Mouse (Mus musculus) liver (tissue): ENCODE results near the gene Mat2a.
"Not testable (repeated sequence)": the region's sequence is repeated elsewhere in the genome, so short reads cannot be mapped to it uniquely, and the experiment has no call there.

ENCODE experiments used
- DNase-seq: peaks from one replicate; pipeline ENCODE4 v3.0.0-alpha.2; 2020; ENCODE audit warnings: mixed read lengths

The Mat2a gene

GRCm38 (mm10) chr6:72439355-72440185 lies at the start of gene Mat2a:
Gene Mat2a (minus strand): TSS chr6:72439558.
- peak; percentile 92 for DNase-seq

DNA sequence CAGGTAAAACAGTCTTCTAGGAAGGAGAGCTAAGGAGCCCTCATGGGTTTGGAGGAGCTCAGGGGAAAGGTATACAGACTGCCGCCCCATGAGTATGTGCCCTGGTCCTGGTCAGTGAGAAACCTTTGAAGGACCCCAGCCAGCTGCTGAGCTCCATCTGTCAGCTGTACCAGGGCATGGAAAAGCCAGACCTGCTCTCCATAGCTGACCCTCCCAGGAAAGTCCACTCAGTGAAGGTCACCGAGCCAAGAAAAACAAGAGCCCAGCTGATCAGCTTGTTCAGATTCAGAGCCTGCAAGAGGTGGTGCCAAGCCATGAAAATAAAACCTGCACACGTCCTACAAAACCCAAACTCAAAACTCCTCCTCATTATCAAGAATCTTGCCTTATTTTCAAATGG lies 49.5 kb upstream of the Mat2a start:
- no peak for DNase-seq

GRCm38 (mm10) chr6:72487282-72487681 lies 47.9 kb upstream of the Mat2a start:
- DNase-seq, result no peak

DNA sequence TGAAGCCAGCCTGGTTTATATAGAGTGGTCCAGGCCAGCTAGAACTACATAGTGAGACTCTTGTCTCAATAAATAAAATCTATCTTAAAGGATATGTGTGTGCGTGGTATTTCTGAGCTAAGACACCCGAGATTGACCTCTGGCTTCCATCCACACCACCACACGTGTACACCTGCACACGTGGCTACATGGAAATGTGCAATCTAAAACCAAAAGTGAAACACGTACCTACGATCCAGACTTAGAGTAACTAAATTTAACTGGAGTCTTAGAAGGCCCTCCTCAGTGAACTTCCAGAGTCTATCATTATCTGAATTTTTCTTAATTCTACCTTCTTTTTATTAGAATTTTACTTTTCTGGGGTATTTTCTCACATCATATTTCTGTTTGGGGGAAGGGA lies 46.9 kb upstream of the Mat2a start:
- no peak for DNase-seq

- DNase-seq, result no peak
These were observed 45.5 kb upstream of the Mat2a start for GRCm38 (mm10) chr6:72484887-72485286.

- DNase-seq, result no peak
These were observed 42.8 kb upstream of the Mat2a start for GRCm38 (mm10) chr6:72482156-72482555.

- DNase-seq, result no peak
These were observed 41.0 kb upstream of the Mat2a start for GRCm38 (mm10) chr6:72480422-72480702.

DNA sequence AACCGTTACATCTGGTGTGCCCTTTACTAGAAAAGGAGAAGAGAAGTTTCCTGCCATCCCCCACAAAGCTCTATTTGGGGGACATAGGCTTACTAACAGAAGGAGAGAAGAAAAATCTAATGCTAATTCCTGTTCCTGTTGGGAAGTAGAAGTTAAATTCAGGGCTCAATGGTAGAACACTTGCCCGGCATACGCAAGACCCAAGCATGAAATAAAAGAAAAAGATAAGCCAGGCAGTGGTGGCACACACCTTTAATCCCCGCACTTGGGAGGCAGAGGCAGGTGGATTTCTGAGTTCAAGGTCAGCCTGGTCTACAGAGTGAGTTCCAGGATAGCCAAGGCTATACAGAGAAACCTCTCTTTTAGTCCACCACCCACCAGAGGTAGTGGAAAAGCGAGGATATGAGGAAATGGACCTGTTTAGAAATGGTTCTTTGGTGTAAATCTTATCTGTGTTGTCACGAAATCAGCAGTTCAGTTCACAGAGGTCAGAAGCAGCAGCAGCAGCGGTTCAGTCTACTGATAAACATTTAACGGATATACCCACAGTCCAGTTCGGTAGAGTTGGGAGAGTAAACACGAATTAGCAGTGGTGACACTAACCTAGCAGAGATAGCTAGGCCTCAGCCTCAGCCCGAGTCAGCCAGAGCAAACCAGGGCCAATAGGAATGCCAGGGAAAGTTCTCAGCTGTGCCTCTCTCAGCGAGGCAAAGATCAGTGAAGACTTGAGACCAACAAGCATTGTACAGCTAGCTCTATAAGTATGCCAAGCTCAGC lies 40.5 kb upstream of the Mat2a start:
- DNase-seq, result no peak

GRCm38 (mm10) chr6:72478691-72479090 lies 39.3 kb upstream of the Mat2a start:
- DNase-seq, result not testable (repeated sequence)

DNA sequence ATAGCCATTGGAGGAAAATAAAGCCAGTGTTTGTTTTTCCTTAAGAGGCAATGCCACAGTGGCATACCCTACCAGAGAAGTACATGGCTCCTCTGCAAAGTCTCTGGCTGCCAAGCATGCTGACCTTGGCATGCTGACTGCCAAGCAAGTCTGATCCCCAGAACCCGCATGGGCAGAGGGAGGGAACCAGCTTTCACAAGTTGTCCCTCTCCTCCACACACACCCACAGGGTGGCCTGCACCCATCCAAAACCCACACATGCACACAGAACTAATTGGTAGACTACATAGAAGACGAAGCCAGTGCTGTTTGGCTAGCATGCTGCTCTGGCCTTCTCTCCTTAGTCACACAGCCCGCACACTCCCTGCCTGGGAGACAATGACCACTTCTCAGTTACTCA lies 38.3 kb upstream of the Mat2a start:
- DNase-seq, result no peak

DNA sequence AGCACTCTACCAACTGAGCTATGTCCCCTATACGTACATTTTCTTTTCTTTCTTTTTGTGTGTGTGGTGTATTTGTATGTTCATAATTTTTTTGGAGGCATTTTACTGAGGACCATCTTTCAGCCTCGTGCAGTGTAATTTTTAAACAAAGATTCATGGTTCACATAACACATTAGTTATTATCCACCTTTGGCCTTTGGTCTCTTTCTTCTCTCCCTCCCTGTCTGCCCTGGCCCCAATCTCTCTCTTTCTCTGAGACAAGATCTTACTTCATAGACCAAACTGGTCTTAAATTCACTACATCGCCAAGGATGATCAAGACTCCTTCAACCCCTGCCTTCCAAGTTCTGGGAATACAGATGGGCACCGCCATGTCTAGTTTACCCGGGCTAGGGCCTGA lies 37.5 kb upstream of the Mat2a start:
- DNase-seq, result no peak

DNA sequence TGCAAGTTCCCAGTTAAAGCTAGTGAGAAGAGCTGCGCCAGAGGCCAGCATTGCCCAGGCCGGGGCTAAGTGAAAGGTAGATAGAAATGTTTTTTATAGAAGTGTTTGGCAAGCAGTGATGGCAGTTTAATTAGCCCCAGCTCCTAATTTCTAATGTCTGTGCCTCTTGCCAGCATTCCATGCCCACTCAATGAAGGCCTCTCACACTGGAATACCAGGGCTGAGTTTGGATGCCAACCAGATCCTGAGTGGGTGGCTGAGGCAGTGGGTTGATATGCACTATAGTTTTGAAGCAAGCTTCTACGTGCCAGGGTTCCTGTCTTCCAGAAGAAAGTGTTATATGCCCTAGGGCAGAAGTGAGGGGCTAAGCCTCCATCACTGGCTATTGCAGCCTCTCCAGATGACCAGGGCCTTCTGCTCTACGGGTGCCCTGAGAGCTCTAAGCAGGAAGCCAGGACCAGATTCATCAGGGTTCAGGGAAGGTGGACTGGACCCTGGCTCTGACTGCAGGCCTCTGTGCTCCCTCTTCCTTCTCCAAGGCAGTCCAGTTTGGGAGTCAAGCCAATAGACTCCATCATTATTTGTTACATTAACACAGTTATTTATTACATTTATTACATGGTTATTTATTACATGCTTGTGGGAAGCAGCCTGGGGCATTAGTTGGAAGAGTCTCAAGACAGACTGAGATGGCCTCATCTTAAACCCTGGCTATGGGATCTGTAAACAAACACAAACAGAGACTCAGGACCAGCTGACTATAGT lies 36.0 kb upstream of the Mat2a start:
- DNase-seq, result no peak

DNA sequence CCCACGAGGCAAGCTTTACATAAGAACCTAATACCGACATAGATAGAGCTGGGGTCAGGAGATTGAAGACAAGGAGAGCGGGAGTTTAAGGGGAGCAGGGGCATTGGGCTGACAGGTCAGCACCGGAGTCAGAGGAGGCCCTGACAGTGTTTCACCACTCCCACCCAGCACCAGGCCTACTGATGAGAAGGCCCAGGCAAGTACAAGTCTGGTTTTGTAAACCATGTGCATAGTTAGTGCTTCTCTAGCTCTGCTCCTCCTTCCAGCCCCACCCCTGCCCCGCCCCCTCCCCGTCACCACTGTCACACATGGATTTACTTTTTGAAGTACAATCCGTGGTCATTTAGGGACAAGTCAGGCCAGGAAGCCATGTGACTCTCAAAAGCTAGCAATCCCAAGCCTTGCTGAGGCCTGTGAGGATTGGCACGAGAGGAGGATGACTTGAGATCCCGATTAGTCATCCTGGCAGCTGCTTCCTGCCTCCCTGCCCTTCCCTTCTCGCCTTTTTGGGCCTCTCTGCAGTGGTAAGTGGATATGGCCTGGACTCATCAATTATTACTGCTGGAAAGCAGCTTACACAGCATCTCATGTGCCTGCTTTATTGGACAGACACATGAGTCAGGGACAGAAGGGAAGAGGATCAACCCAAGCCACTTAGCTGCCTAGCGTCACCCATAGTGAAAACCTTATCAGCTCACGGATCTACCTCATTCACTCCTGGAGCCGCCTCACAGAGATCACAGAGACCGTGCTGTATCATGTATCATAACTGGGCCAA lies 34.1 kb upstream of the Mat2a start:
- DNase-seq, result no peak

DNA sequence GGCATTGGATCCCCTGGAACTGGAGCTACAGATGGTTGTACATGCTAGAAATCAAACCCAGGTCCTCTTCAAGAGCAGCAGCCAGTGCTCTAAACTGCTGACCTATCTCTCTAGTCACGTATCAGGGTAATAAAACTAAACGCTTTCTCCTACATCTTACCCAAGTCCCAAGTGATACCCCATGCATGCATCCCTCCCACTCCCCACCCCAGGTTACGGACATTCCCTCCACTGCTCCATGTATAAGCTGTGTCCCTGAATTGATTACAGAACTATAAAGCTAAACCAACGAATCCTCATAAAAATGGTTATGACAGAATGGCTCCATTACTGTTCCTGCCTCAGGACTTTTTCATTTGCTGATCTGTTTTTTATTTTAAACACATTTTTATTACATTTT lies 26.8 kb upstream of the Mat2a start:
- no peak for DNase-seq

DNA sequence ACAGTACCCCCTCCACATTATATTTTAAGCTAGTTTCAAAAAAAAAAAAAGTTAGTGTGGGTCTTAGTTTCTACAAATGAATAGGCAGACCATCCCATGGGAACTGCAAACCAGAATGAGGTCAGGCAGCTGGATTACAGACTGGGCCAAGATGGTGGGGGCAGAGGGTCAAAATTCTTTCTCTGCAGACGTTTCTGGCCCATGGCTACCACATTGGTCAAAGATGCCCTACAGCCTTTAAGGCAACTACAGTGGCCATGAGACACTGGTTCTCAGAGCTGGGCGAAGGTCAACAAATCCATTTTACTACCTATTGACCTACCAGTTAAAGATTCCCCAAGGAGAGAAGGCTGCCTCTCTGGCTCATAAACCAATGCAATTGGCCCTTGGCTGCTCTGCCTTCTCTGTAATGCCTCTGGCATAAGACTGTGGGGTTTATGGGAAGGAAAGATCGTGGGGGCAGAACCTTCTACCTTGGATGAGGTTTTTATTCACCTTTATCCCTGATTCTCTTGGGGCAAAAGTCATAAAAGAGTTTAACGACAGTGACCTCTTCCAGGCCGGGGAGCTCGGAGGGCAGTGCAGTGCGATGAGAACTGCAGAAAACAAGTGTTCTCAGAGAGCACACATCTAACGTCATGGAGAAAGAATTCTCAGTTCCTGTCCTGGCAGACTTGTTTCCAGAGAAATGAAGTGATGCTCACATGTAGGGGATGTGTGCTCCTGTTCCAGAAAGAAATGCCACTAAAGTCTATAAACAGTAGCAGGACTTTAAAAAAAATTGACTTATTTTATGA lies 26.2 kb upstream of the Mat2a start:
- DNase-seq, result no peak

- not testable (repeated sequence) for DNase-seq
These were observed 23.3 kb upstream of the Mat2a start for GRCm38 (mm10) chr6:72462550-72463257.

- no peak for DNase-seq
These were observed 20.9 kb upstream of the Mat2a start for GRCm38 (mm10) chr6:72460036-72460801.

DNA sequence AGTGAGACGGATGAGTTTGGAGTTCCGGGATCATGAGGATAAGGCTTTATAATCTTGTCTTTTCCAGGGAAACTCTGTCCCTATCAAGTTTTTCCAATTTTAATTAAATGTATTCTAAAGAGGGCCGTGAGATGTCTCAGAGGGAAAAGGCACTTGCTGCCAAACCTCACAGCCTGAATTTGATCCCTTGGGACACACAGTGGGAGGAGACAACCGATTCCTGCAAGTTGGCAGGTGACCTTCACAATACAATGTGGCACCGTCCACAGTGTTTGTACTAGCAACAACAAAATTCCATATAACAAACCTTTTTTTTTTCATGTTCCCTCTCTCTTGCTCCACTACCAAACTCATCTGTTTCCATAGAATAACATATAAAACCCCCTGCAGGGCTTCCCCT lies 19.6 kb upstream of the Mat2a start:
- DNase-seq, result no peak

GRCm38 (mm10) chr6:72458418-72458817 lies 19.1 kb upstream of the Mat2a start:
- no peak for DNase-seq

DNA sequence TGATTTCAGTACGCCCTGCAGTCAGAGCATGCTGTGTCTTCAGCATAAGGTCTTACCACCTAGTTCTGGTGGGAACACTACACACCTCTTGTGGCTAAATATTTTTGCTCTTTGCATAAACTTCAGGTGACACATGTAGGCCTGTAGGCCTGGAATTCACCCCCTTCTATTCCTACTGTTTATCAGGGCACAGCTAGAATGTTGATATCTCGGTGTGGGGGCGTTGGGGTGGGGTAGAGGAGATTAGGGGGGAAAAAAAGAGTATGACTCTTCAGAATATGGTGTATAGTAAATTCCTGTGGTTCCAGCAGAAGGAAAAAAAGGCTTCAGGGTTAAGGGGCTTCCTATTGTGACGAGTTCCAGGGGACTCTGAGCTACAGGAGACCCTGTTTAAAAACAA lies 17.2 kb upstream of the Mat2a start:
- peak; percentile 29 for DNase-seq
